Mouse (Mus musculus) brain, embryonic 14.5 days (tissue): ENCODE measurements around the gene Fam149b.
A peak's percentile ranks its signal among the peaks of the same experiment; 100 is the strongest.

Experiments
- CTCF ChIP-seq: fragments of 200-500 bp; IDR thresholded peaks from 2 replicates; pipeline ENCODE4 v1.5.1; 2012; ENCODE audit warnings: inconsistent platforms, mild to moderate bottlenecking, moderate library complexity, borderline replicate concordance; ENCODE audit not compliant: insufficient read depth, insufficient read length; ENCODE audit errors: extremely low read depth
- POLR2A ChIP-seq: fragments of 200-500 bp; IDR thresholded peaks from 2 replicates; pipeline ENCODE4 v1.6.1; 2012; ENCODE audit warnings: mild to moderate bottlenecking, inconsistent platforms, borderline replicate concordance; ENCODE audit not compliant: poor library complexity, insufficient read depth, insufficient read length, severe bottlenecking; ENCODE audit errors: extremely low read depth

- TF ChIP-seq POLR2A (no peak), CTCF (peak; percentile 37; the same call in 1 of the 2 replicates)
Measured at GRCm38 (mm10) chr14:20340149-20340548, 7.8 kb upstream of the Fam149b start.
